Mouse (Mus musculus) liver, postnatal 0 days (tissue): ENCODE results near the gene Tarbp1. TPM values are rescaled to one million over a fixed set of nuclear protein-coding genes. Genes with fewer than 3 reads are reported as not detected.

Source experiments
- ATAC-seq: fragments of 200-750 bp; cut with Nextera tagmentation; 2 replicates; pipeline ENCODE4 v1.8.0; 2017; ENCODE audit warnings: mild to moderate bottlenecking, moderate library complexity
- DNase-seq: peaks from one replicate; pipeline ENCODE4 v3.0.0-alpha.2; 2016
- H3K27ac ChIP-seq: fragments of 300-500 bp; sonication (generic); 2 replicates; pipeline ENCODE4 v1.5.1; 2014; ENCODE audit warnings: antibody characterized with exemption, moderate library complexity, mild to moderate bottlenecking, low read depth
- H3K27me3 ChIP-seq: fragments of 300-500 bp; sonication (generic); 2 replicates; pipeline ENCODE4 v1.6.1; 2014; ENCODE audit warnings: low read length, control low read depth, mixed read lengths; ENCODE audit not compliant: insufficient read depth
- H3K36me3 ChIP-seq: fragments of 300-500 bp; sonication (generic); replicated peaks from 2 replicates; pipeline ENCODE4 v1.6.1; 2014; ENCODE audit warnings: mild to moderate bottlenecking, control low read depth, low read length, moderate library complexity, mixed read lengths; ENCODE audit not compliant: insufficient read depth
- H3K4me1 ChIP-seq: fragments of 300-500 bp; sonication (generic); 2 replicates; pipeline ENCODE4 v1.6.1; 2014; ENCODE audit warnings: antibody characterized with exemption, mild to moderate bottlenecking, control low read depth; ENCODE audit not compliant: insufficient read depth
- H3K4me2 ChIP-seq: fragments of 300-500 bp; sonication (generic); 2 replicates; pipeline ENCODE4 v1.6.1; 2014; ENCODE audit warnings: low read depth, mild to moderate bottlenecking, low read length, moderate library complexity, mixed read lengths
- H3K4me3 ChIP-seq: fragments of 300-500 bp; sonication (generic); 2 replicates; pipeline ENCODE4 v1.5.1; 2014; ENCODE audit warnings: low read depth, low read length
- H3K9ac ChIP-seq: fragments of 300-500 bp; sonication (generic); replicated peaks from 2 replicates; pipeline ENCODE4 v1.6.1; 2014; ENCODE audit warnings: mild to moderate bottlenecking, moderate library complexity
- H3K9me3 ChIP-seq: fragments of 300-500 bp; sonication (generic); 2 replicates; pipeline ENCODE4 v1.6.1; 2016; ENCODE audit warnings: mild to moderate bottlenecking, control low read depth, low read length, mixed read lengths
- CTCF ChIP-seq: sonication (generic); IDR thresholded peaks from 2 replicates; pipeline ENCODE4 v1.5.1; 2016; ENCODE audit warnings: antibody characterized with exemption, low read depth
- EP300 ChIP-seq: IDR thresholded peaks from 2 replicates; pipeline ENCODE4 v1.6.1; 2016; ENCODE audit warnings: antibody characterized with exemption, low read depth, mild to moderate bottlenecking
- WGBS: fragments of 180-500 bp; shearing (Covaris S2); extraction: QIAGEN DNeasy Blood & Tissue Kit; methylation state at CpG from one replicate; pipeline ENCODE4 v1.1.7; 2014; ENCODE audit not compliant: insufficient replicate concordance; 5-methylcytosine and 5-hydroxymethylcytosine counted together
- polyA plus RNA-seq: library from polyadenylated mRNA; unstranded; fragments of >200 nt; fragmentation: Nextera tagmentation; extraction: Ambion mirVana; gene quantifications from 2 replicates; pipeline ENCODE4 v1.2.1, GENCODE M21; 2015

Tarbp1 gene
- polyA plus RNA-seq, 1 experiment from 2014 or later = 1.1 TPM

- H3K36me3 ChIP-seq = no peaks in the 10 kb centered on the region
- peaks cover 9% of the 10 kb centered on the region for H3K4me1 ChIP-seq
- H3K27ac ChIP-seq = no peak overlapping the region
- DNase-seq (peak; percentile 40), ATAC-seq (peak; percentile 37; the same call in 1 of the 2 replicates)
- WGBS = 66% methylated on average over 15 of the region's 15 CpGs
- H3K27me3 ChIP-seq = no peaks in the 10 kb centered on the region
- no peaks in the 10 kb centered on the region for H3K9me3 ChIP-seq
- no peak overlapping the region for H3K4me2 ChIP-seq
- H3K9ac ChIP-seq = no peak overlapping the region
- no peak for TF ChIP-seq EP300
- no peak for TF ChIP-seq CTCF
- no peak overlapping the region for H3K4me3 ChIP-seq
Observed at GRCm38 (mm10) chr8:126494160-126495110, 19.6 kb upstream of the Tarbp1 start.

GRCm38 (mm10) chr8:126482938-126483337, 8.1 kb upstream of the Tarbp1 start:
- TF ChIP-seq EP300 = no peak
- TF ChIP-seq CTCF = peak; percentile 89

GRCm38 (mm10) chr8:126482348-126482720, 7.5 kb upstream of the Tarbp1 start:
- no peaks in the 10 kb centered on the region for H3K27me3 ChIP-seq
- H3K27ac ChIP-seq = no peak overlapping the region
- ATAC-seq (no peak), DNase-seq (no peak)
- H3K9ac ChIP-seq = no peak overlapping the region
- H3K4me1 ChIP-seq = 0 out of 2 replicates have a peak, but pooled peaks cover 2% of the 10 kb centered on the region
- H3K4me2 ChIP-seq = no peak overlapping the region
- WGBS = 34% methylated on average over 2 of the region's 2 CpGs
- no peaks in the 10 kb centered on the region for H3K9me3 ChIP-seq
- no peak overlapping the region for H3K4me3 ChIP-seq
- no peak for TF ChIP-seq EP300
- no peak for TF ChIP-seq CTCF
- no peaks in the 10 kb centered on the region for H3K36me3 ChIP-seq

More at GRCm38 (mm10) chr8:126482938-126483337, 8.1 kb upstream of the Tarbp1 start:
- Histone ChIP-seq H3K4me3 (no peak overlapping the region), H3K36me3 (no peaks in the 10 kb centered on the region), H3K9me3 (no peaks in the 10 kb centered on the region), H3K4me2 (no peak overlapping the region), H3K27me3 (no peaks in the 10 kb centered on the region), H3K9ac (no peak overlapping the region), H3K4me1 (0 out of 2 replicates have a peak, but pooled peaks cover 2% of the 10 kb centered on the region), H3K27ac (no peak overlapping the region)
- ATAC-seq (peak; percentile 50; the same call in 1 of the 2 replicates), DNase-seq (peak; percentile 78)
- WGBS = 7% methylated on average over 5 of the region's 5 CpGs

- ATAC-seq = peak; percentile 38; the same call in 1 of the 2 replicates
- Histone ChIP-seq H3K36me3 (no peaks in the 10 kb centered on the region), H3K4me1 (0 out of 2 replicates have a peak, but pooled peaks cover 2% of the 10 kb centered on the region), H3K9me3 (no peaks in the 10 kb centered on the region), H3K27me3 (no peaks in the 10 kb centered on the region), H3K4me2 (no peak overlapping the region), H3K9ac (no peak overlapping the region), H3K4me3 (no peak overlapping the region), H3K27ac (no peak overlapping the region)
- peak; percentile 67 for DNase-seq
- 40% methylated on average over 8 of the region's 8 CpGs for WGBS
- peak; percentile 72 for TF ChIP-seq CTCF
- TF ChIP-seq EP300 = no peak
Observed at GRCm38 (mm10) chr8:126481494-126482347, 6.9 kb upstream of the Tarbp1 start.

GRCm38 (mm10) chr8:126480366-126480765, 5.5 kb upstream of the Tarbp1 start:
- no peaks in the 10 kb centered on the region for H3K36me3 ChIP-seq
- H3K9ac ChIP-seq = no peak overlapping the region
- H3K9me3 ChIP-seq = no peaks in the 10 kb centered on the region
- H3K4me1 ChIP-seq = 0 out of 2 replicates have a peak, but pooled peaks cover 2% of the 10 kb centered on the region
- WGBS = 78% methylated on average over 2 of the region's 2 CpGs
- DNase-seq (peak; percentile 14), ATAC-seq (no peak)
- H3K27me3 ChIP-seq = no peaks in the 10 kb centered on the region
- TF ChIP-seq EP300 (no peak), CTCF (no peak)
- H3K4me2 ChIP-seq = no peak overlapping the region
- no peak overlapping the region for H3K27ac ChIP-seq
- no peak overlapping the region for H3K4me3 ChIP-seq
